Mouse (Mus musculus): ENCODE results near the gene Arhgap27. TPM values are rescaled to one million over a fixed set of nuclear protein-coding genes. Genes with fewer than 3 reads are reported as not detected.
A peak's percentile ranks its signal among the peaks of the same experiment; 100 is the strongest.

Gene Arhgap27
- polyA plus RNA-seq, 1 experiment from 2014 or later = 1.6 TPM

DNA sequence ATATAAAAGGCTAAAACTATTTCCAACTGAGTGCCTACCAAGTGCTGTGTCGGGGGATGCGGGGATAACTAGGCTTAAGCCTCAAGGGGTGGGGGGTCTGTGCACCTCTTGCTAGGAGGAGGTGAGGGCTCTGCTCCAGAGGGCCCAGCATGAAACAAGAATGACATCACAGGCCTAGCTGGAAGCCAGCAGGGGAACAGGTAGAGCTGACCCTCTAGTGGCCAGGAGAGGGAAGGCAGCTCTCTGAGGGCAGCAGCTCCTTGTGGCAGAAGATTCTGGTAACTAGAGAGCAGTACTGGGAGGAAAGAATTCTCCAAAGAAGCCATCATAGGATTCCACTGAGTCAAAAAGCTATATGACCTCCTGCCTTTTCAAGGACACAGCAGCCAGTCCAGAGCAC lies 38.7 kb upstream of the Arhgap27 start:
- peaks cover 26% of the 10 kb centered on the region for H3K4me1 ChIP-seq (replicated peaks)
- 69% methylated on average over 2 of the region's 2 CpGs for WGBS (ENCODE audit: insufficient replicate concordance)
- no peak overlapping the region for H3K9ac ChIP-seq
- H3K4me3 ChIP-seq (replicated peaks) = no peak overlapping the region
- H3K27ac ChIP-seq = no peak overlapping the region
- H3K9me3 ChIP-seq (replicated peaks) = no peaks in the 10 kb centered on the region
- no peak overlapping the region for H3K4me2 ChIP-seq
- ATAC-seq (ENCODE audit: low read depth) (no peak), DNase-seq (no peak)
- peaks cover 19% of the 10 kb centered on the region for H3K36me3 ChIP-seq
- H3K27me3 ChIP-seq = no peaks in the 10 kb centered on the region

DNA sequence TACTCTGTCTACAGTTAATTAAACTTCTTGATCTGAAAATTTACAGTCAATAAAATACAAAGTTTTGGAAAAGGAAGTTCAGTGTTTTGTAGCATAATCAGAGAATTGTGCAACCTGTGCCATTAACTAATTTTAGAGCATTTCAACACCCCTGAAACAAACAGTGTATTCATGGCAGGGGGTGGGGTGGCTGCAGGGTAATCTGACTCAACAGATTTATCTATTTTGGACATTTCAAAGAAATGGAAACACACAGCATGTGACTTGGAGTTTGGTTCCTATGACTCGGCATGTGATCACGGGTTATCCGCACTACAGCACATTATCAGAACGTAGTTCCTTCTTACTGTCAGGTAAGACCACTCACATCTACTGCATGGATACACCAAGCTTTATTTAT lies 36.5 kb upstream of the Arhgap27 start:
- Histone ChIP-seq H3K4me1 (replicated peaks) (peaks cover 24% of the 10 kb centered on the region), H3K27me3 (no peaks in the 10 kb centered on the region), H3K4me3 (replicated peaks) (no peak overlapping the region), H3K9me3 (replicated peaks) (no peaks in the 10 kb centered on the region), H3K9ac (no peak overlapping the region), H3K36me3 (peaks cover 31% of the 10 kb centered on the region), H3K4me2 (no peak overlapping the region), H3K27ac (no peak overlapping the region)
- ATAC-seq (ENCODE audit: low read depth) (no peak), DNase-seq (no peak)
- 41% methylated on average over 4 of the region's 4 CpGs for WGBS (ENCODE audit: insufficient replicate concordance)

DNA sequence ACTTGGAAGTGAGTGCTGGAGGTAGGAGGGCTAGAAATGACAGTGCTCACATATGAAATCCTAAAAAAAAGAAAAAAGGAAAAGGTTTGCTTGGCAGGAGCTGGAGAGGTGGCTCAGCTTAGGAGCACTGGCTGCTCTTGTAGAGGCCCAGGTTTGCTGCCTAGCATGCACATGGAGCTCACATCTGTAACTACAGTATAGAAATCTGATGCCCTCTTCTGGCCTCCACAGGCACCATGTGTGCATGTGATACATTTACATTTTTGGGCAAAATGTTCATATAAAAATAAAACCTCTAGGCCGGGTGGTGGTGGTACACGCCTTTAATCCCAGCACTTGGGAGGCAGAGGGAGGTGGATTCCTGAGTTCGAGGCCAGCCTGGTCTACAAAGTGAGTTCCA lies 35.6 kb upstream of the Arhgap27 start:
- Histone ChIP-seq H3K27ac (no peak overlapping the region), H3K4me2 (no peak overlapping the region), H3K27me3 (no peaks in the 10 kb centered on the region), H3K4me1 (replicated peaks) (peaks cover 16% of the 10 kb centered on the region), H3K9ac (no peak overlapping the region), H3K36me3 (peaks cover 41% of the 10 kb centered on the region), H3K9me3 (replicated peaks) (no peaks in the 10 kb centered on the region), H3K4me3 (replicated peaks) (no peak overlapping the region)
- WGBS (ENCODE audit: insufficient replicate concordance) = 74% methylated on average over 3 of the region's 3 CpGs
- DNase-seq = no peak
- no peak for ATAC-seq (ENCODE audit: low read depth)

DNA sequence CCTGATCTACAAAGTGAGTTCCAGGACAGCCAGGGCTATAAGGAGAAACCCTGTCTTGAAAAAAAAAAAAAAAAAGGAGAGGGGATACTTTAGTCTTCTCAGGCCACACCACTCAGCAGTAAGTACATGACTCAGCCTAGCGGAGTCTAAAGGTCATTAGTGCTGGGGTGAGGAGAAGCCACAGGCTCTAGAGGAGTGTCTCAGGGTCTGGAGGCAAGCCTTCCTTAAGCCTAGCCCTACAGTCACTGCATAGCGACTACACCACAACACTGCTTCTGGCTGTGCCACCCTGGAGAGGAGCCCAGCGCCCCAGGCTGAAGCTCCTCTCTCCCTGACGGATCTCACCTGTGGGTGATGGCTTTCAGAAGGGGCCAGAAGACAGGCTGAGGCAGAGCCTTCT lies 33.2 kb upstream of the Arhgap27 start:
- Histone ChIP-seq H3K4me1 (replicated peaks) (peaks cover 10% of the 10 kb centered on the region; the same call in 1 of the 2 replicates), H3K27me3 (no peaks in the 10 kb centered on the region), H3K4me2 (no peak overlapping the region), H3K36me3 (peaks cover 53% of the 10 kb centered on the region), H3K27ac (no peak overlapping the region), H3K9me3 (replicated peaks) (no peaks in the 10 kb centered on the region), H3K4me3 (replicated peaks) (no peak overlapping the region), H3K9ac (no peak overlapping the region)
- DNase-seq (no peak), ATAC-seq (ENCODE audit: low read depth) (no peak)
- 92% methylated on average over 4 of the region's 4 CpGs for WGBS (ENCODE audit: insufficient replicate concordance)

DNA sequence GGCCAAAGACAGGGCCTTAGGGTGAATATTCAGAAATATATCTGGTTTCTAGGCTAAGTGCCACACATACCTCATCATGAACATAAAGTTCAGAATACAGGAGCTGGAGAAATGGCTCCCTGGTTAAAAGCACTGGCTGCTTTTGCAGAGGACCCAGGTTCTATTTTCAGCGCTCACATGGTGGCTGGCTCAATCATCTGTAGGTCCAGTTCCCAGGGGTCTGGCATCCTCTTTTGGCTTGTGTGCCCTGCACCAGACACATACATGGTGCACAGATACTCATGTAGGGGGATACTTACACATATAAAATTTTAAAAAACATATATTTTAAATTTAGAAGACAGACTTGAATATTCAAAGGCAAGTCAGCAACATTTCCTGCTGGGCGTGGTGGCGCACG lies 32.7 kb upstream of the Arhgap27 start:
- 90% methylated on average over 4 of the region's 4 CpGs for WGBS (ENCODE audit: insufficient replicate concordance)
- Histone ChIP-seq H3K4me3 (replicated peaks) (no peak overlapping the region), H3K4me2 (no peak overlapping the region), H3K27ac (no peak overlapping the region), H3K36me3 (peaks cover 58% of the 10 kb centered on the region), H3K9me3 (replicated peaks) (no peaks in the 10 kb centered on the region), H3K9ac (no peak overlapping the region), H3K27me3 (no peaks in the 10 kb centered on the region), H3K4me1 (replicated peaks) (peaks cover 7% of the 10 kb centered on the region; the same call in 1 of the 2 replicates)
- ATAC-seq (ENCODE audit: low read depth) (no peak), DNase-seq (no peak)

DNA sequence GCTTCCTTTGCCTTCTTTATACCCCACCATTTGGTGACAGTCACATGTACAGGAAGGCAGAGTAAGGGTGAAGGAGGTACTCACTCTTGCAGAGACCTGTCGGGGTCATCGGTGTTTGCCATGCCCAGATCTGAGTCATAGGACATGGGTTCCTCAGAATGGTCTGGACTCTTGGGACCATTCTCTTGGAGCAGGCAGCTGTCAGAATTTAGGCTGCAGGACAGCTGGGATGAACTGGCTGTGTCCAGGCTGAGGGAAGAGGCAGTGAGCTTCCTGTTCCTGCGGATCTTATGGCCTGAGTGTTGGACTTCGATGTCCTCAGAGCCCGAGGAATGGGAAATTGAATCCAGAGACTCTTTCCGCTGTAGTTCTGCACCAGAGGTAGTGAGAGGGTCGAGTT lies 31.1 kb upstream of the Arhgap27 start:
- Histone ChIP-seq H3K9me3 (replicated peaks) (no peaks in the 10 kb centered on the region), H3K36me3 (peaks cover 63% of the 10 kb centered on the region), H3K27ac (no peak overlapping the region), H3K4me2 (no peak overlapping the region), H3K9ac (no peak overlapping the region), H3K4me3 (replicated peaks) (no peak overlapping the region), H3K27me3 (no peaks in the 10 kb centered on the region), H3K4me1 (replicated peaks) (no peaks in the 10 kb centered on the region)
- DNase-seq (no peak), ATAC-seq (ENCODE audit: low read depth) (no peak)
- 84% methylated on average over 7 of the region's 7 CpGs for WGBS (ENCODE audit: insufficient replicate concordance)

DNA sequence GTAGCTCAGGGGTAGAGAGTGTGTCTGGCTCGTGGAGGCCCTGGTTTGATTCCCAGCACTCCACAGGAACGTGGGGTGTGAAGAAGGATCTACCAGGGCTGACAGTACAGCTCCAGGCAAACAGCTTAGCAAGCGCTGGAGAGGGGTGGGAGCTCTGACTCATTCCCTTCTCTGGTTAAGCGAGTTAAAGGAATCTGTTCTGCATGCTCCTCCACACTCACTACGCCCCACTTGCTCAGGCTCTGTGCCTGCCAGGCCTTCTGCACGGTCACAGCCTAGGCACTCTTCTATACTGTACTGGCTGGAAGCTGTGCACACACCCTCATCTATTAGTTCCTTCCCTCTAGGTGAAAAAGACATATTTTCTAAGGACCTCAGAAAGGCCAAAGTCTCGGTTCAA lies 30.5 kb upstream of the Arhgap27 start:
- no peak for DNase-seq
- no peak overlapping the region for H3K4me2 ChIP-seq
- H3K4me1 ChIP-seq (replicated peaks) = no peaks in the 10 kb centered on the region
- no peaks in the 10 kb centered on the region for H3K27me3 ChIP-seq
- no peak overlapping the region for H3K9ac ChIP-seq
- H3K36me3 ChIP-seq = peaks cover 63% of the 10 kb centered on the region
- no peak for ATAC-seq (ENCODE audit: low read depth)
- H3K9me3 ChIP-seq (replicated peaks) = no peaks in the 10 kb centered on the region
- H3K4me3 ChIP-seq (replicated peaks) = no peak overlapping the region
- no peak overlapping the region for H3K27ac ChIP-seq
- 74% methylated on average over 7 of the region's 7 CpGs for WGBS (ENCODE audit: insufficient replicate concordance)

DNA sequence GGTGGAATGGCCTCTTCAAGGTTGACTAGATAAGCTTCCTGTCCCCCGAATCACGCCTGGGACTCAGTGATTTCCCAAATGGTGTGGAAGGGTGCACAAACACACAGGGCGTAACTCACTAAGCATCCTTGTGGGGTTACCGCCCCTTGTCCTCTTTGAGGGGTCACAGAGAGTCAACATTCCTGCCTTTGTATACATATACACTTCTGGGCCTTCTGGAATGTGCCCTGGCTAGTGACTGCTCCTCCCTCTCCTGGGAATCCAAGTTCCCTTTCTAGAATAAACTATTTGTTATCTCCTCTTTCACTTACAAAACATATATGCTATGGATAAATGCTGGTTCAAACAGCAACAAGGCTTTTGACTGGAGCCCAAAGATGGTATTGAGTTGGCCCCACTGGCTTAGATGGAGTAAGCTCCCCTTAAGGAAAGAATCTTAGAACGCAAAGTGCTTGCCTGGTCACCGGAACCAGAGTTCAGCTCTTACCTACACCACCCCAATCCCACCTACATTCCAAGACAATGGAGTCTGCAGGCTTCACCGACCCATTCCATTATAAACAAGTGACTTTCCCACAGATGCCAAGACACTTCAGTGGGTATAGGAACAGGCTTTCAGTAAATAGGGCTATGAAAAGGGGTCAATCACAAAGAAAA lies 24.5 kb upstream of the Arhgap27 start:
- H3K4me2 ChIP-seq = no peak overlapping the region
- H3K27ac ChIP-seq = no peak overlapping the region
- no peaks in the 10 kb centered on the region for H3K27me3 ChIP-seq
- H3K4me3 ChIP-seq (replicated peaks) = no peak overlapping the region
- H3K9me3 ChIP-seq (replicated peaks) = no peaks in the 10 kb centered on the region
- peaks cover 17% of the 10 kb centered on the region for H3K4me1 ChIP-seq (replicated peaks)
- ATAC-seq (ENCODE audit: low read depth) (no peak), DNase-seq (no peak)
- 73% methylated on average over 7 of the region's 7 CpGs for WGBS (ENCODE audit: insufficient replicate concordance)
- peaks cover 44% of the 10 kb centered on the region for H3K36me3 ChIP-seq
- no peak overlapping the region for H3K9ac ChIP-seq

DNA sequence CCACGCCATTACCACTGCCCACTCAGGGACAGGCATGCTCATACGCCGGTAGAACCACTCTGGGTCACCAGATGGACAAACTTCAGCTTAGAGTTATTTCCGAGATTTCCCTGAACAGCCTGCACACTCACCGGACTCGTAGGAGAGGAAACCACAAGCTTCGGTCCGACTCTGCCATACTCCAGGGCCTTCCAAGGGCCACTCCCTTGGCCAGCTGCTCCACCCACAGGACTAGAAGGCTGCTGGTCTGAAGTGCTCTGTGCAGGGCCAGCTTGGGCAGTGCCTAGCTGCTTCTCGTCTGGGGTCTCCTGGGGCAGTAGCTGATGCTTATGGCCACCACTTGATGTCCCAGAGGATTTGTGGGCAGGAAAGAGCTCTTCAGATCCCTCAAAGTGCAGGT lies 23.3 kb upstream of the Arhgap27 start:
- no peaks in the 10 kb centered on the region for H3K27me3 ChIP-seq
- H3K9me3 ChIP-seq (replicated peaks) = no peaks in the 10 kb centered on the region
- DNase-seq (no peak), ATAC-seq (ENCODE audit: low read depth) (no peak)
- H3K36me3 ChIP-seq = peaks cover 34% of the 10 kb centered on the region
- H3K27ac ChIP-seq = no peak overlapping the region
- H3K9ac ChIP-seq = no peak overlapping the region
- whole genome bisulfite sequencing (ENCODE audit: insufficient replicate concordance) = 82% methylated on average over 9 of the region's 9 CpGs
- no peak overlapping the region for H3K4me2 ChIP-seq
- peaks cover 25% of the 10 kb centered on the region for H3K4me1 ChIP-seq (replicated peaks)
- no peak overlapping the region for H3K4me3 ChIP-seq (replicated peaks)

DNA sequence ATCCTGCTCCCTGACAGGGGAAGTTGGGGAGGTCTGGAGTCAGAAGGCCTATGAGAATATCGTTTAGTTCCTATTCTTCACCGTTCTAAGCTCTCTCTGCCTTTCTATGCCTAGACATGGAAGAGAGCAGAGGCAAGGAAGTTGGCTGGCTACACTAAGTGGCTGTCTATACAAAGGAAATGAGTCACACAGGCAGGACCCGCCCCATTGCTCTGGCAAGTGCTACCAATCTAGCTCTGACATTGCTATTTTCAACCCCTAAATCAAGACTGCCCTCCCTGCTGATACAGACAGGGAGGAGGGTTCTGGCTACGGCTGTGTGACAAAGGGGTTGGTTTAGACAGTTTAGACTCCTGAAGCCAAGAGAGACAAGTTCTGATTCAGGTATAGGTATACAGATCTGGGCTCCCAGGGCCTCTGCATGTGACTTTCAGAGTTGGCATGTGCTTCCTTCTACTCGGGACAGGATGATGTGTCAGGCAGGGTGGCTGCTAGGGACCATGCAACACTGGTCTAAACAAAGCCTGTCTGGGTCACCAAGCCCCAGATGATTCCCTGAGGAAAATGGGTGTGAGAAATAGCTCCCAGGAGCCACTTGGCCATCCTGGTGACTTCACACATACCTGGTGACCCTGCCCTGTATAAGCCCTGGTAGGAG lies 18.6 kb upstream of the Arhgap27 start:
- Histone ChIP-seq H3K9ac (no peak overlapping the region), H3K9me3 (replicated peaks) (no peaks in the 10 kb centered on the region), H3K27ac (no peak overlapping the region), H3K4me1 (replicated peaks) (peaks cover 19% of the 10 kb centered on the region), H3K27me3 (no peaks in the 10 kb centered on the region), H3K36me3 (peaks cover 36% of the 10 kb centered on the region), H3K4me2 (no peak overlapping the region), H3K4me3 (replicated peaks) (no peak overlapping the region)
- WGBS (ENCODE audit: insufficient replicate concordance) = 14% methylated on average over 5 of the region's 5 CpGs
- ATAC-seq (ENCODE audit: low read depth) (peak; percentile 41; the same call in 1 of the 2 replicates), DNase-seq (no peak)

DNA sequence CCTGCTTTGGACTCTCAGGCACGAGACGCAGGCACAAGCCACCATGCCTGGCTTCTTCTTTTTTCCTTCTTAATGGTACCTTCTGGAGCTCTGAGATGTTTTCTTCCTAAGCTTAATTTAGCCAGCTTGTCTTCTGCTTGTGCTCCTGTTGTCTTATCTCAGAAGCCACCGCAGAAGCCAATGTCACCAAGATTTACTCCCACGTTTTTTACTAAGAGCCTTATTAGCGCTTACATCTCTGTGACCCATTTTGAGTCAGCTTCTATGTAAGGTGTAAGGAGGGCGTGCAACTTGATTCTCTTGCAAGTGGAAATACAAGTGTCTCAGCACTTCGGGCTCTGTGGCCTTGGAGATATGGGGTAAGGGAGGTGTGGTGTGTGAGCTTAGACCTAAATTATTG lies 18.0 kb upstream of the Arhgap27 start:
- ATAC-seq (ENCODE audit: low read depth) (no peak), DNase-seq (no peak)
- Histone ChIP-seq H3K4me1 (replicated peaks) (peaks cover 19% of the 10 kb centered on the region), H3K9ac (no peak overlapping the region), H3K4me3 (replicated peaks) (no peak overlapping the region), H3K4me2 (no peak overlapping the region), H3K36me3 (peaks cover 36% of the 10 kb centered on the region), H3K27me3 (no peaks in the 10 kb centered on the region), H3K9me3 (replicated peaks) (no peaks in the 10 kb centered on the region), H3K27ac (no peak overlapping the region)
- 51% methylated on average over 7 of the region's 7 CpGs for WGBS (ENCODE audit: insufficient replicate concordance)

DNA sequence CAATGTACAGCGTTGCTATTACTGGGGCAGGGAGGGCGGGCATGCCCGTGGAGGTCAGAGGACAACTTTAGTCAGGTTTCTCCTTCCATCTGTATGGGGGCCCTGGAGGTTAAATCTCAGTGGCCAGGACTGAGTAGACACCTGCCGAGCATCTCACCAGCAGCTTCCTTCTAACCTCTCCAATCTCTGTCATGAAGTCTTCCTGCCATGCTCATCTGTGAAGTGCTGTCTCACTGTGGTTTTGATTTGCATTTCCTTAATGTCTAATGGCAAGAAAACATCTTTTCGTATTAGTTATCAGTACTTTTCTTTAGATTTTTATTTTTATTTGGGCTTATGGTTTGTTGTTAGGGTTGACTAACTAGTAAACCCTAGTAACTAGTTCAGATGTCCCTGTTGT lies 17.0 kb upstream of the Arhgap27 start:
- H3K36me3 ChIP-seq = peaks cover 36% of the 10 kb centered on the region
- WGBS (ENCODE audit: insufficient replicate concordance) = 67% methylated on average over 5 of the region's 5 CpGs
- H3K4me1 ChIP-seq (replicated peaks) = peaks cover 19% of the 10 kb centered on the region
- H3K9me3 ChIP-seq (replicated peaks) = no peaks in the 10 kb centered on the region
- H3K4me2 ChIP-seq = no peak overlapping the region
- no peak for ATAC-seq (ENCODE audit: low read depth)
- no peak overlapping the region for H3K9ac ChIP-seq
- no peaks in the 10 kb centered on the region for H3K27me3 ChIP-seq
- H3K4me3 ChIP-seq (replicated peaks) = no peak overlapping the region
- H3K27ac ChIP-seq = no peak overlapping the region
- DNase-seq = no peak
